Mouse (Mus musculus) limb, embryonic 12.5 days (tissue): ENCODE measurements around the gene Gm33543. TPM values are rescaled to one million over a fixed set of nuclear protein-coding genes. Genes with fewer than 3 reads are reported as not detected.

Source experiments
- ATAC-seq: fragments of 200-750 bp; cut with Nextera tagmentation; 2 replicates; pipeline ENCODE4 v1.8.0; 2017; ENCODE audit warnings: low read depth, moderate TSS enrichment; ENCODE audit not compliant: insufficient number of reproducible peaks, insufficient read depth, low FRiP score, low TSS enrichment
- H3K27ac ChIP-seq: fragments of 300-500 bp; sonication (generic); 2 replicates; pipeline ENCODE4 v1.5.1; 2016; ENCODE audit warnings: mild to moderate bottlenecking, moderate library complexity
- H3K27me3 ChIP-seq: fragments of 300-500 bp; sonication (generic); 2 replicates; pipeline ENCODE4 v1.6.1; 2016; ENCODE audit warnings: mild to moderate bottlenecking, moderate library complexity
- H3K36me3 ChIP-seq: fragments of 300-500 bp; sonication (generic); 2 replicates; pipeline ENCODE4 v1.6.1; 2016; ENCODE audit warnings: mild to moderate bottlenecking, moderate library complexity
- H3K4me1 ChIP-seq: fragments of 300-500 bp; sonication (generic); replicated peaks from 2 replicates; pipeline ENCODE4 v1.6.1; 2016
- H3K4me2 ChIP-seq: fragments of 300-500 bp; sonication (generic); 2 replicates; pipeline ENCODE4 v1.6.1; 2016; ENCODE audit warnings: mild to moderate bottlenecking, moderate library complexity
- H3K4me3 ChIP-seq: fragments of 300-500 bp; sonication (generic); replicated peaks from 2 replicates; pipeline ENCODE4 v1.5.1; 2016; ENCODE audit warnings: mild to moderate bottlenecking
- H3K9ac ChIP-seq: fragments of 300-500 bp; sonication (generic); replicated peaks from 2 replicates; pipeline ENCODE4 v1.6.1; 2016; ENCODE audit warnings: mild to moderate bottlenecking, moderate library complexity
- H3K9me3 ChIP-seq: fragments of 300-500 bp; sonication (generic); 2 replicates; pipeline ENCODE4 v1.6.1; 2016; ENCODE audit warnings: mild to moderate bottlenecking, moderate library complexity
- WGBS: fragments of 180-500 bp; shearing (Covaris S2); methylation state at CpG from one replicate; pipeline ENCODE4 v1.1.7; 2016; 5-methylcytosine and 5-hydroxymethylcytosine counted together
- polyA plus RNA-seq: library from polyadenylated mRNA; unstranded; fragments of >200 nt; fragmentation: Nextera tagmentation; extraction: Ambion mirVana; gene quantifications from 2 replicates; pipeline ENCODE4 v1.2.1, GENCODE M21; 2016

The Gm33543 gene
- polyA plus RNA-seq, 1 experiment from 2014 or later, result not detected

GRCm38 (mm10) chr10:95795500-95795899 is 47.2 kb downstream of the Gm33543 start:
- ATAC-seq, result no peak
- WGBS, result 89% methylated on average over 4 of the region's 4 CpGs
- H3K4me3 ChIP-seq, result no peak overlapping the region
- no peak overlapping the region for H3K9ac ChIP-seq
- H3K4me2 ChIP-seq, result no peak overlapping the region
- H3K27ac ChIP-seq, result no peak overlapping the region
- H3K9me3 ChIP-seq, result peaks cover 3% of the 10 kb centered on the region; the same call in 1 of the 2 replicates
- H3K27me3 ChIP-seq, result no peaks in the 10 kb centered on the region
- no peaks in the 10 kb centered on the region for H3K36me3 ChIP-seq
- H3K4me1 ChIP-seq, result no peaks in the 10 kb centered on the region

GRCm38 (mm10) chr10:95794706-95795105 is 48.0 kb downstream of the Gm33543 start:
- H3K4me3 ChIP-seq, result no peak overlapping the region
- 85% methylated on average over 6 of the region's 6 CpGs for WGBS
- H3K27me3 ChIP-seq, result no peaks in the 10 kb centered on the region
- no peak overlapping the region for H3K4me2 ChIP-seq
- no peaks in the 10 kb centered on the region for H3K4me1 ChIP-seq
- peaks cover 3% of the 10 kb centered on the region; the same call in 1 of the 2 replicates for H3K9me3 ChIP-seq
- no peak overlapping the region for H3K9ac ChIP-seq
- H3K36me3 ChIP-seq, result no peaks in the 10 kb centered on the region
- ATAC-seq, result no peak
- no peak overlapping the region for H3K27ac ChIP-seq

DNA sequence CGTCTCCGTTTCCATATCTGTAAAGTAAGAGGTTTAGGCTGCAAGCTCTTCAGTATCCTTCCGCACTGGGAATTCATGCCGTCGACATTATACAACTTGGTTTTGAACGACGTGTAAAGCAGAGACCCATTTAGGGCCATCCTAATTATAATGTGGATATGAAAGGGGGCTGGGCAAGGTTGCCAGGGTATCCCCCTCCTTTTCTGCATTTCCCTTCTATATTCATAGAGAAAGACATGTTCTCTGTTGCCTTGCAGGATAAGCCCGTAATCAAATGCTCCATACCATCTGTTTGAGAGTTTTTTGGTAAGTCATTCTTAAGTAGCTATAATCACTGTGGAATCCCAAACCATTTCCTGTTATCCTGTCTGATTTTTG is 51.3 kb downstream of the Gm33543 start:
- Histone ChIP-seq H3K4me1 (no peaks in the 10 kb centered on the region), H3K4me3 (no peak overlapping the region), H3K9ac (no peak overlapping the region), H3K9me3 (peaks cover 3% of the 10 kb centered on the region; the same call in 1 of the 2 replicates), H3K27ac (no peak overlapping the region), H3K27me3 (no peaks in the 10 kb centered on the region), H3K4me2 (no peak overlapping the region), H3K36me3 (no peaks in the 10 kb centered on the region)
- WGBS, result 71% methylated on average over 8 of the region's 8 CpGs
- no peak for ATAC-seq

DNA sequence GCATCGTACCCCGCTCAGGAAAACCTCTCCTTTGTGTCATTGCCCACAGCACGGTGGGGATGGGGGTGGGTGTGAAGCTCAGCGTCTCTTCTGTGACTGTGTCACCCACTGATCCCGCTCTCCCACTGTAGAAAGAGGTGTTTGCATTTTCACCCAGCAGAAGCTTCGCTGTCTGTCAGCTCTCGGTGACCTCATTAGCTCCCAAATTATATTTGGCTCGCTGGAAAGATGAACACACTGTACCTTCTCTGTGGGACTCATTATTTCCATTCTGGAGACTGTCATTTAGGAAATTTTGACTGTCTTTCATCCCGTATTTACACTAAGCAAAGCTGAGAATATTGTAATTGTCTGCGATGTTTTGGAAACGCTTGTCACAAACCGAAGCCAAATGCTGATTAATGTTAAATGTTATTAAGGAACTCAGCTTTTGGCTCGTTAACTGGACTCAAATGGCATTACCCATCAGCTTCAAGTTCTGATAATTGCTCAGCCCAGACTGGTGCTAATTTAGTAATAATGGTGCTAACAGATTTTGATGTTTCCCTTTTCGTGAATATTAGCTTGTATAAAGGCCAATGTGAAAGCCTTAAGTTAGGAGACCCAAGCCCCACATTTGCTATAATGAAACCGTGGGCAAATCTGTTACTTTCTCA is 51.8 kb downstream of the Gm33543 start:
- 65% methylated on average over 15 of the region's 15 CpGs for WGBS
- Histone ChIP-seq H3K27me3 (no peaks in the 10 kb centered on the region), H3K9ac (no peak overlapping the region), H3K4me3 (no peak overlapping the region), H3K4me2 (no peak overlapping the region), H3K36me3 (no peaks in the 10 kb centered on the region), H3K27ac (no peak overlapping the region), H3K4me1 (no peaks in the 10 kb centered on the region), H3K9me3 (no peaks in the 10 kb centered on the region)
- no peak for ATAC-seq

DNA sequence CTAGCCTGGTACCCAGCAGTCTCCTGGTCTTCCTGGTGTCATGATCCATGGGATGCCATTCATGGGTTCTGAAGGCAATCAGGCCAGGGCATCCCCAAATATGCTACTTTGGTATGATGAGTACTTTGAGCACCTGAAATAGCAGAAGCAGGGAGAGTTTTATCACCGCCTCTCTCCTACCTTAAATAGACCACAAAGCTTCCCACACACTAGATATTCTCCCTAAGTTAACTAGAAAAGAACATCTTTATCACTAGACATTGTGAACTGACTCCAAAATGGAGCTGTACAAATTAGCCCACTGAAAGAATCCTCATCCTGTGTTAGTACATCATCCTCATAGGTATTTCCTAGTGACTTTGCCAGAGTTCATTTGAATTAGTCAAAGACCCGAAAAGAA is 55.6 kb downstream of the Gm33543 start:
- no peak for ATAC-seq
- H3K36me3 ChIP-seq, result no peaks in the 10 kb centered on the region
- H3K9me3 ChIP-seq, result no peaks in the 10 kb centered on the region
- WGBS, result 91% methylated on average over 2 of the region's 2 CpGs
- H3K9ac ChIP-seq, result no peak overlapping the region
- H3K4me3 ChIP-seq, result no peak overlapping the region
- H3K4me2 ChIP-seq, result no peak overlapping the region
- no peaks in the 10 kb centered on the region for H3K27me3 ChIP-seq
- H3K4me1 ChIP-seq, result peaks cover 15% of the 10 kb centered on the region
- no peak overlapping the region for H3K27ac ChIP-seq

DNA sequence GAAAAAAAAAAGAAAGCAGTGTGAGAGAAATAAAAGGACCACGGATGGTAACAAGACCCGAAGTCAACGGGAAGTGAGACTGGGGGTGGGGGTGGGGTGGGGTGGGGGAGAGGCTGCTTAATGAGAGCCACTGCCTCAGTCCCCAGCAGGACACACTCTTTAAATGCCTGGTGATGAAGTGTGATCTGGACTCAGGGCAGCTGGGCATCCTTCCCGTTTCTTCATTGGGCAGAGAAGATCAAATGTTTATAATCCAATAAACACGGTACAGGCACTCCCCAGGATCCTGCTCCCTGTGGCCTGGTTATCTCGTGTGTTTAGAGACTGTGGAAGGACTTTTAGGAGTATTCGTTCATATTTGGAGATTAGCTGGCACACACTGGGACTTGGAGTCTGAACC is 57.9 kb downstream of the Gm33543 start:
- no peak overlapping the region for H3K9ac ChIP-seq
- H3K36me3 ChIP-seq, result no peaks in the 10 kb centered on the region
- H3K9me3 ChIP-seq, result no peaks in the 10 kb centered on the region
- ATAC-seq, result peak; percentile 15; the same call in 1 of the 2 replicates
- H3K27me3 ChIP-seq, result no peaks in the 10 kb centered on the region
- peaks cover 19% of the 10 kb centered on the region for H3K4me1 ChIP-seq
- 14% methylated on average over 7 of the region's 7 CpGs for WGBS
- H3K4me3 ChIP-seq, result no peak overlapping the region
- 0 out of 2 replicates have a peak overlapping the region, but pooled peaks have one; percentile 12 for H3K27ac ChIP-seq
- peak overlapping the region; percentile 10 for H3K4me2 ChIP-seq

- no peak overlapping the region for H3K4me3 ChIP-seq
- H3K4me1 ChIP-seq, result peaks cover 38% of the 10 kb centered on the region
- H3K9ac ChIP-seq, result no peak overlapping the region
- no peak overlapping the region for H3K27ac ChIP-seq
- H3K36me3 ChIP-seq, result no peaks in the 10 kb centered on the region
- no peak overlapping the region for H3K4me2 ChIP-seq
- H3K9me3 ChIP-seq, result no peaks in the 10 kb centered on the region
- WGBS, result 75% methylated on average over 8 of the region's 8 CpGs
- H3K27me3 ChIP-seq, result no peaks in the 10 kb centered on the region
- ATAC-seq, result no peak
Measured at GRCm38 (mm10) chr10:95780881-95781600, 61.7 kb downstream of the Gm33543 start.

DNA sequence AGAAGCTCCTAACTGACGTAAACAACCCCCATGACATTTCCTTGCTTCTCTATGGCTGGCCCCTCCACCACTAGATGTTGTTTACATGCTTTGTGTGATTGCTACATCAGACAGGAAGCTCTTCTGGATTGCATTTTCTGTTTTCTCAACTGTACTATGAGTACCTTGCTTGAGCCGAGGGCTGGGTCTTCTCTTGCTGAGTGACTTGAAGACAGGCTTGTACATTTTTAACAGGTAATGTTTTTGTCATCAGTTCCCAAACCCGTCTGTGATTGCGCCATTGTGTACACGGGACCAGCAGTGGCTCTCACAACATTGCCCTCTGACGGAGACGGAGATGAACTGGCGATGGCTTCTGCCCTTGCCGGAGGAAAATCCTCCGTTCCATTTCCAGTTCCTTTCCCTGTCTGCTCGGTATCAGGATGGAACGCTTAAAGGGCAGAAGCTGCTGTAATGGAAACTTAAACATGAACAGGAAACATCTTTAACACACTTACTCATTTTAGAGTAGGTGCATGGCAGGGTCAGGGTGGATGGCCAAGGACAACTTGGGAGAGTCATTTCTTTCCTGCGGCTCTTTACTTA is 62.8 kb downstream of the Gm33543 start:
- no peak overlapping the region for H3K9ac ChIP-seq
- H3K27ac ChIP-seq, result no peak overlapping the region
- no peak for ATAC-seq
- H3K4me3 ChIP-seq, result no peak overlapping the region
- WGBS, result 85% methylated on average over 13 of the region's 13 CpGs
- peaks cover 31% of the 10 kb centered on the region for H3K4me1 ChIP-seq
- H3K27me3 ChIP-seq, result no peaks in the 10 kb centered on the region
- H3K4me2 ChIP-seq, result no peak overlapping the region
- no peaks in the 10 kb centered on the region for H3K36me3 ChIP-seq
- no peaks in the 10 kb centered on the region for H3K9me3 ChIP-seq

GRCm38 (mm10) chr10:95778622-95779021 is 64.1 kb downstream of the Gm33543 start:
- no peak for ATAC-seq
- WGBS, result 47% methylated on average over 8 of the region's 8 CpGs

GRCm38 (mm10) chr10:95777701-95778320 is 64.9 kb downstream of the Gm33543 start:
- Histone ChIP-seq H3K9me3 (no peaks in the 10 kb centered on the region), H3K4me1 (peaks cover 38% of the 10 kb centered on the region), H3K27ac (0 out of 2 replicates have a peak overlapping the region, but pooled peaks have one; percentile 36), H3K4me2 (no peak overlapping the region), H3K9ac (no peak overlapping the region), H3K36me3 (no peaks in the 10 kb centered on the region), H3K27me3 (no peaks in the 10 kb centered on the region), H3K4me3 (no peak overlapping the region)
- ATAC-seq, result no peak
- 63% methylated on average over 15 of the region's 15 CpGs for WGBS

More at GRCm38 (mm10) chr10:95778622-95779021, 64.1 kb downstream of the Gm33543 start:
- H3K9ac ChIP-seq, result no peak overlapping the region
- H3K27me3 ChIP-seq, result no peaks in the 10 kb centered on the region
- peaks cover 35% of the 10 kb centered on the region for H3K4me1 ChIP-seq
- H3K4me3 ChIP-seq, result no peak overlapping the region
- no peak overlapping the region for H3K4me2 ChIP-seq
- peak overlapping the region; percentile 36; the same call in 1 of the 2 replicates for H3K27ac ChIP-seq
- no peaks in the 10 kb centered on the region for H3K9me3 ChIP-seq
- H3K36me3 ChIP-seq, result no peaks in the 10 kb centered on the region

DNA sequence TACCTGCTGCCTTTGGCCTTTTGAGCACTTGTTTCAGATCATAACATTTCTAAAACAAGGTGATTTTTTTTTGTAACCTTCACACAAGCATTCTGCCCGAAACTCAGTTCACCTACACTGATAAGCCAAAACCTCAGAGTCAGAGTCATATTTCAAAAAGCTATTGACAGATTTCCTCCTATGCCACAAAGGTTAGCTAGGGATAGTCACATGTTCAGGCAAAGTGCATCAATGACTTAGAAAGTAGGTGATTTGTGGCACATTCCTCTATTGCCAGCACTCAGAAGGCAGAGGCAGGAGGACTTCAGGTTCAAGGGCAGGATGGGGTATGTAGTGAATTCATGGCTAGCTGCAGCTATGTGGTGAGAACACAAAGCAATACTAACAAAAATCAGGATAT is 65.7 kb downstream of the Gm33543 start:
- H3K4me1 ChIP-seq, result peaks cover 38% of the 10 kb centered on the region
- H3K36me3 ChIP-seq, result no peaks in the 10 kb centered on the region
- no peak for ATAC-seq
- no peaks in the 10 kb centered on the region for H3K9me3 ChIP-seq
- H3K27me3 ChIP-seq, result no peaks in the 10 kb centered on the region
- 78% methylated on average over 1 of the region's 1 CpGs for WGBS
- H3K4me2 ChIP-seq, result no peak overlapping the region
- H3K27ac ChIP-seq, result no peak overlapping the region
- no peak overlapping the region for H3K9ac ChIP-seq
- H3K4me3 ChIP-seq, result no peak overlapping the region
